In the genomic region with DNA sequence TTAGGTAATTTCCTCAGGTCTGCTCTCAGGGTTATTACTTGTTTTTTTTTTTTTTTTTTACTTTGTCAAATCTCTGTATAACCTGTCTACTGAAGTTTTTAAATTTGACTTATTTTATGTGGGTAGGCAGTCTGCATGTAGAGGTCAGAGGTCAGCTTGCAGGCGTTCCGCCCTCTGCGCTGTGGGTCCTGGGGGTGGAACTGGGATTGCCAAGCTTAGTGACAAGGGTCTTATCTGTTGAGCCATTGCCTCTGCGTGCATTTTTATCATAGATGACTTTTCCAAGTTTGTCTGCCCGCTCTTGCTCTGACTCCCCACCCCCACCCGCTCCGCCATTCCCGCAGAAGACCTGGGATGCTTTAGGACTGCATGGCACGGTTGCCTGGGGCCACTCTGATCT, we compare ENCODE assay signal across 19 mouse cellular contexts. TPM values are rescaled to one million over a fixed set of nuclear protein-coding genes. Genes with fewer than 3 reads are reported as not detected.
DNase-seq lines count a peak whose midpoint lies in the region; ATAC-seq and TF ChIP-seq lines count a peak whose summit lies in the region.
"Had no signal": no experiment of that assay in that cellular context is flagged by ENCODE, and none has a peak within 500 bp of the region (broad histone marks: within the 10 kb centered on the region; RNA-seq: fewer than 3 reads in every experiment).

No protein-coding gene starts in this region.

- H3K27ac ChIP-seq in heart, embryonic 11.5 days (ENCODE audit: low read depth, low read length), result peak overlapping the region; percentile 60
- H3K27ac ChIP-seq in liver, postnatal 0 days (ENCODE audit: low read depth), result no peak overlapping the region
- H3K27ac ChIP-seq in heart, postnatal 0 days (ENCODE audit: low read depth), result peak overlapping the region; percentile 30
- H3K27ac ChIP-seq in liver, embryonic 15.5 days (replicated peaks), result no peak overlapping the region
- H3K27ac ChIP-seq: midbrain, embryonic 13.5 days had no signal

- no peak for ATAC-seq in heart, embryonic 11.5 days (replicated peaks; ENCODE audit: insufficient number of reproducible peaks, low FRiP score, low TSS enrichment)
- ATAC-seq in liver, postnatal 0 days, result no peak
- ATAC-seq in heart, postnatal 0 days (ENCODE audit: insufficient read depth, low read depth), result no peak
- peak; percentile 42; the same call in 1 of the 2 replicates for ATAC-seq in liver, embryonic 15.5 days (ENCODE audit: insufficient read depth)
- ATAC-seq: intestine, embryonic 16.5 days; midbrain, embryonic 13.5 days had no signal

- WGBS in heart, embryonic 11.5 days (ENCODE audit: insufficient replicate concordance), result 23% methylated on average over 9 of the region's 9 CpGs
- 37% methylated on average over 9 of the region's 9 CpGs for WGBS in liver, postnatal 0 days (ENCODE audit: insufficient replicate concordance)
- WGBS in heart, postnatal 0 days, result 19% methylated on average over 9 of the region's 9 CpGs
- 35% methylated on average over 9 of the region's 9 CpGs for whole genome bisulfite sequencing in liver, embryonic 15.5 days (ENCODE audit: insufficient replicate concordance)

- H3K4me1 ChIP-seq in heart, embryonic 11.5 days (ENCODE audit: control insufficient read depth, insufficient read depth, low read length), result peaks cover 67% of the 10 kb centered on the region
- H3K4me1 ChIP-seq in liver, postnatal 0 days (ENCODE audit: insufficient read depth), result peaks cover 35% of the 10 kb centered on the region
- H3K4me1 ChIP-seq in heart, postnatal 0 days (ENCODE audit: control insufficient read depth, insufficient read depth), result peaks cover 38% of the 10 kb centered on the region
- peaks cover 63% of the 10 kb centered on the region for H3K4me1 ChIP-seq in liver, embryonic 15.5 days (replicated peaks)

- intact Hi-C loops in heart, postnatal 25 days (cut with DNase I), result no loop called here

- no peaks in the 10 kb centered on the region for H3K27me3 ChIP-seq in heart, embryonic 11.5 days (ENCODE audit: control insufficient read depth, insufficient read depth, low read length)
- no peaks in the 10 kb centered on the region for H3K27me3 ChIP-seq in liver, postnatal 0 days (ENCODE audit: insufficient read depth, low read length)
- H3K27me3 ChIP-seq in heart, postnatal 0 days (ENCODE audit: control insufficient read depth, insufficient read depth, low read length), result no peaks in the 10 kb centered on the region
- H3K27me3 ChIP-seq in liver, embryonic 15.5 days, result no peaks in the 10 kb centered on the region
- H3K27me3 ChIP-seq: midbrain, embryonic 13.5 days had no signal

- H3K9me3 ChIP-seq in heart, embryonic 11.5 days (replicated peaks; ENCODE audit: control insufficient read depth, low read length), result no peaks in the 10 kb centered on the region
- no peaks in the 10 kb centered on the region for H3K9me3 ChIP-seq in liver, postnatal 0 days (ENCODE audit: low read length)
- no peaks in the 10 kb centered on the region for H3K9me3 ChIP-seq in heart, postnatal 0 days (replicated peaks; ENCODE audit: control insufficient read depth, low read length)
- H3K9me3 ChIP-seq in liver, embryonic 15.5 days (replicated peaks), result no peaks in the 10 kb centered on the region
- H3K9me3 ChIP-seq: forebrain, embryonic 10.5 days; midbrain, embryonic 13.5 days had no signal

- H3K36me3 ChIP-seq in heart, embryonic 11.5 days (ENCODE audit: control insufficient read depth, insufficient read depth, low read length), result peaks cover 6% of the 10 kb centered on the region; the same call in 1 of the 2 replicates
- peaks cover 52% of the 10 kb centered on the region for H3K36me3 ChIP-seq in liver, postnatal 0 days (replicated peaks; ENCODE audit: insufficient read depth, low read length)
- peaks cover 20% of the 10 kb centered on the region for H3K36me3 ChIP-seq in heart, postnatal 0 days (replicated peaks; ENCODE audit: control insufficient read depth, insufficient read depth, low read length)
- peaks cover 9% of the 10 kb centered on the region for H3K36me3 ChIP-seq in liver, embryonic 15.5 days (replicated peaks)

- no peak overlapping the region for H3K9ac ChIP-seq in heart, embryonic 11.5 days (ENCODE audit: low read depth, low read length)
- no peak overlapping the region for H3K9ac ChIP-seq in liver, postnatal 0 days (replicated peaks)
- H3K9ac ChIP-seq in heart, postnatal 0 days (replicated peaks; ENCODE audit: low read depth, low read length), result no peak overlapping the region
- no peak overlapping the region for H3K9ac ChIP-seq in liver, embryonic 15.5 days
- H3K9ac ChIP-seq: midbrain, embryonic 13.5 days had no signal

- TF ChIP-seq CTCF in liver, postnatal 0 days (IDR thresholded peaks at IDR 0.05; ENCODE audit: low read depth), result no peak
- no peak for TF ChIP-seq CTCF in heart, postnatal 0 days (IDR thresholded peaks at IDR 0.05; ENCODE audit: low read depth)

- peak overlapping the region; percentile 2; the same call in 1 of the 2 replicates for H3K4me2 ChIP-seq in heart, embryonic 11.5 days
- no peak overlapping the region for H3K4me2 ChIP-seq in liver, postnatal 0 days (ENCODE audit: low read depth, low read length)
- H3K4me2 ChIP-seq in heart, postnatal 0 days (ENCODE audit: low read depth, low read length), result peak overlapping the region; percentile 9; the same call in 1 of the 2 replicates
- 0 out of 2 replicates have a peak overlapping the region, but pooled peaks have one; percentile 2 for H3K4me2 ChIP-seq in liver, embryonic 15.5 days
- H3K4me2 ChIP-seq: midbrain, embryonic 13.5 days had no signal

- no peak for DNase-seq in heart, postnatal 25 days (ENCODE audit: low spot score)
- DNase-seq in liver (peak; percentile 53), adipocyte (ENCODE audit: low spot score) (no peak)
- no peak for DNase-seq in liver, postnatal 0 days
- DNase-seq in heart, postnatal 0 days (ENCODE audit: low spot score), result no peak
- no peak for DNase-seq in layer of hippocampus, adult 8-10 months (ENCODE audit: low spot score in 2 of 2)
- DNase-seq: cerebellum, adult 8-10 months; layer of hippocampus, postnatal 36 days; lung, postnatal 10 days; right cerebral cortex, postnatal 4 days; thymus, postnatal 36 days had no signal

- no peak for TF ChIP-seq EP300 in liver, postnatal 0 days (IDR thresholded peaks at IDR 0.05; ENCODE audit: low read depth)
- TF ChIP-seq EP300 in heart, postnatal 0 days (IDR thresholded peaks at IDR 0.05; ENCODE audit: low read depth), result 0 out of 2 replicates have a peak, but pooled peaks have one; percentile 30

- H3K4me3 ChIP-seq in heart, embryonic 11.5 days (ENCODE audit: low read depth, low read length), result no peak overlapping the region
- H3K4me3 ChIP-seq in liver, postnatal 0 days (ENCODE audit: low read depth, low read length), result no peak overlapping the region
- H3K4me3 ChIP-seq in heart, postnatal 0 days (ENCODE audit: low read depth, low read length), result no peak overlapping the region
- H3K4me3 ChIP-seq in liver, embryonic 15.5 days (replicated peaks), result no peak overlapping the region
- H3K4me3 ChIP-seq: forebrain, embryonic 10.5 days; midbrain, embryonic 13.5 days had no signal

RNA-seq across cellular contexts. Expression of a gene that starts 36.9 kb away (rescaled TPM):
- polyA plus RNA-seq in heart, embryonic 11.5 days (2014; fragmentation: Nextera tagmentation; extraction: Ambion mirVana), result 41.5 and 45.9 TPM in 2 replicates
- 10 to 100 TPM; 48.5 to 54.4 TPM for total RNA-seq in heart, postnatal 25 days (2021)
- 40.4 and 48.8 TPM in 2 replicates for polyA plus RNA-seq in liver, postnatal 0 days (2015; fragmentation: Nextera tagmentation; extraction: Ambion mirVana)
- 72.8 and 89.7 TPM in 2 replicates for total RNA-seq in heart, postnatal 0 days (2014; rRNA removed; ENCODE audit: low replicate concordance)
- 34.4 and 36.4 TPM in 2 replicates for polyA plus RNA-seq in heart, postnatal 0 days (2015; fragmentation: Nextera tagmentation; extraction: Ambion mirVana)
- 21.3 and 29.4 TPM in 2 replicates for polyA plus RNA-seq in liver, embryonic 15.5 days (2015; fragmentation: Nextera tagmentation; extraction: Ambion mirVana)
- 10 to 100 TPM; 40.2 to 43.3 (median 41.6) TPM for total RNA-seq in layer of hippocampus, adult 8-10 months (2022)

RNA-seq across cellular contexts. Expression of a gene that starts 37.2 kb away (rescaled TPM):
- polyA plus RNA-seq in heart, embryonic 11.5 days (2014; fragmentation: Nextera tagmentation; extraction: Ambion mirVana), result 0.97 and 1.1 TPM in 2 replicates
- total RNA-seq in heart, postnatal 25 days (2021), result not detected
- polyA plus RNA-seq in liver, postnatal 0 days (2015; fragmentation: Nextera tagmentation; extraction: Ambion mirVana), result 3.3 and 5.8 TPM in 2 replicates
- total RNA-seq in heart, postnatal 0 days (2014; rRNA removed; ENCODE audit: low replicate concordance), result 0.08 and 3.9 TPM in 2 replicates
- 0.68 and 0.88 TPM in 2 replicates for polyA plus RNA-seq in heart, postnatal 0 days (2015; fragmentation: Nextera tagmentation; extraction: Ambion mirVana)
- 1.8 TPM in 2 replicates for polyA plus RNA-seq in liver, embryonic 15.5 days (2015; fragmentation: Nextera tagmentation; extraction: Ambion mirVana)
- not detected for total RNA-seq in layer of hippocampus, adult 8-10 months (2022)
- total RNA-seq: layer of hippocampus, postnatal 36 days; MEL had no signal
- polyA plus RNA-seq: embryonic facial prominence, embryonic 11.5 days; forebrain, embryonic 10.5 days; midbrain, embryonic 13.5 days; stomach, embryonic 14.5 days had no signal

RNA-seq across cellular contexts. Expression of a gene that starts 53.9 kb away (rescaled TPM):
- polyA plus RNA-seq in heart, embryonic 11.5 days (2014; fragmentation: Nextera tagmentation; extraction: Ambion mirVana), result 14.7 and 16.5 TPM in 2 replicates
- total RNA-seq in heart, postnatal 25 days (2021), result 1 to 10 TPM; 7.8 to 8.8 TPM
- polyA plus RNA-seq in liver, postnatal 0 days (2015; fragmentation: Nextera tagmentation; extraction: Ambion mirVana), result 6.6 and 7.1 TPM in 2 replicates
- 2.4 and 9.0 TPM in 2 replicates for total RNA-seq in heart, postnatal 0 days (2014; rRNA removed; ENCODE audit: low replicate concordance)
- 18.7 and 22.2 TPM in 2 replicates for polyA plus RNA-seq in heart, postnatal 0 days (2015; fragmentation: Nextera tagmentation; extraction: Ambion mirVana)
- 4.0 and 4.9 TPM in 2 replicates for polyA plus RNA-seq in liver, embryonic 15.5 days (2015; fragmentation: Nextera tagmentation; extraction: Ambion mirVana)
- total RNA-seq in layer of hippocampus, adult 8-10 months (2022), result 10 to 100 TPM; 20.2 to 22.6 (median 21.2) TPM

Comparison
In these comparisons a context has a peak if more than half of its experiments do, and no peak if none do; other contexts are left out.
1. H3K27ac ChIP-seq: peak in heart, embryonic 11.5 days (single experiment) and heart, postnatal 0 days (single experiment); none in liver, postnatal 0 days (single experiment) and liver, embryonic 15.5 days (single experiment).